Mouse (Mus musculus): ENCODE measurements around the gene Serpina16.
A peak's percentile ranks its signal among the peaks of the same experiment; 100 is the strongest.
"Not testable (repeated sequence)": the region's sequence is repeated elsewhere in the genome, so short reads cannot be mapped to it uniquely, and the experiment has no call there.

Serpina16 gene

GRCm38 (mm10) chr12:103676039-103676438, at the start of gene Serpina16:
Gene Serpina16 (minus strand): TSS chr12:103676139.
- DNase-seq: no peak

DNA sequence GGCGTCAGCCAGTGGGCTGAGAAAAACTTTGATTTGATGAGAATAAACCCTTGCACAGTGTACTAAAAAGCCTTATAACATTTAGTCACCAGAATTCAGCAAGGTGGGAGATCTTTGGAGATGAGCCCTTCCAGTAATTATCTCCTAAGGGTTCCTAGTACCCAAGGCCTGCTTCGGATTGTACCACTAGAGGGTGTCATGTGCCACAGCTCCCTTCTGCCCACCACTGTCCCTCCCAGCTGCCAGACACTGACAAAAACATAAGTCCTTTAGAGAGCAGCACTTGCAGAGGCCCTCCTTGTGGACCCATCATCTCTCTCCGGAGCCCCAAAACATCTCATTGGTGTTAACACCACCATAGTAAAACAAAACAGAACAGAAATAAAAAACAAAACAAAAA, 35.6 kb upstream of the Serpina16 start:
- DNase-seq: no peak

GRCm38 (mm10) chr12:103710405-103710804, 34.5 kb upstream of the Serpina16 start:
- no peak for DNase-seq

GRCm38 (mm10) chr12:103706113-103706512, 30.2 kb upstream of the Serpina16 start:
- no peak for DNase-seq

DNA sequence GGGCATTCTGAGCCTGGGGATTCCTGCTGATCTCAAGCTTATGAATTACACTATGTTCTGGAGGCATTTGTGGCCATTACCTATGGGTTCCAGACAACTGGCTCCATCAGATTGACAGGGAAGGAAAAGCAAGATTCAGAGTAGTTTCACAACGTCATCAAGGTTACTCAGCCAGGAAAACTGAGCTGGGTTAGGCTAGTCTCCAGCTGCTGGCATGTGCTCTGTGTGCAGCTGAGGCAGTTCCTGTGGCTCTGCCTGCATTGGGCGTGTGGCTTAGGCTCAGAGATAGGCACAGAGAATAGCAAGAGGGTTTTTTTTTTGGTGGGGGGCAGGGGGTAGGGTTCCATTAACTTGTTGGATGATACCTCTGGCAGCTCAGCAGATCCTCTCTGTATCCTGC, 29.6 kb upstream of the Serpina16 start:
- peak; percentile 14 to 17 for DNase-seq

- peak; percentile 56 to 83 for DNase-seq
These were observed 24.3 kb upstream of the Serpina16 start for GRCm38 (mm10) chr12:103700144-103700750.

DNA sequence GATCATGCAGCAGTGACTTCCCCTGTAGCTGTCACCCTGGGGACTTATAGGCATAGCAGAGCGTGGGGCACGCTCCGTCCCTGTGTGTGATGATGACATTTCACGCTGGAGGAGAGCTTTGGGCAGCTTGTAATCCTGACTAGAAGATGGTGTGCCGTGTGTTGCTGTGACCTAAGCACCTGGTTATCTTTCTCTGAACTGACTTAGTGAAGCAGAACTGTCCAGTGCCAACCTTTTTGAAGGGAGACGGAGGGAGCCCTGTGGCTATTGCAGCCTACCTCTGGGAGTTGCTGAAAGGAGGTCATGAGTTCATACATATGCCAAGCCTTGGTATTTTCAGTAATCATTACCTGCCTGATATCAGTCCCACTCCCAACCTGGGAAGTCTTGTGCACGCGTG, 19.5 kb upstream of the Serpina16 start, which contains the start of gene Serpina1f:
Serpina1f (minus strand) TSS at position 101 of the 400 bp plus-strand sequence.
- DNase-seq: no peak

DNA sequence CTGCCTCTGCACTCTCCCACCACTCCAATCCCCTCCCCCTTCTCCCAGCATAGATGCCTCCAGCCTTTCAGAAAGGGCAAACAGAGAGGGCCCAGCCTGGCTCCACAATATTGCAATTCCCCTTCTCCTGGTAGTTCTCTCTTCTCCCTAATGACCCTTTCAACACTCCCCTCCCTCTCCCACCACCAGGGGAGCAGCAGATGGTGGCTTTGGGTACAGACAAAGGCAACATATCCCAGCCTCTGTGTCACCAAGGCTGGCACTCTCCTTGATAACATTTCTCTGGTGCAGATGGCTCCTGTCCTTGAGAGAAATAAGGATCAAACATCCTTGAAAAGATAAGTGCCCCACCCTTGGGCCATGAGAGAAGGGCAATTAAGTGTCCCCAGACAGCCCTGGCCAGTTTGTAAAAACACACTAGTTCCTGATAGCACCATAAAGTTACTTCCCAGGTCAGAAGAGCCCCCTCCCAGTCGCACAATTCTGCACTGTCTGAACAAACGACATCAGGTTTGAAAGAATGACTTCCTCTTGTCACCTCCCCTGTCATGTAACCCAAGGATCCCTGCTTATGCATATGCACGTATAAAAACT, 12.4 kb upstream of the Serpina16 start:
- DNase-seq: no peak

GRCm38 (mm10) chr12:103687021-103687420, 11.1 kb upstream of the Serpina16 start:
- peak in 1 of 2 experiments; percentile 41 for DNase-seq

- no peak for DNase-seq
These were observed 10.1 kb upstream of the Serpina16 start for GRCm38 (mm10) chr12:103686050-103686449.

DNA sequence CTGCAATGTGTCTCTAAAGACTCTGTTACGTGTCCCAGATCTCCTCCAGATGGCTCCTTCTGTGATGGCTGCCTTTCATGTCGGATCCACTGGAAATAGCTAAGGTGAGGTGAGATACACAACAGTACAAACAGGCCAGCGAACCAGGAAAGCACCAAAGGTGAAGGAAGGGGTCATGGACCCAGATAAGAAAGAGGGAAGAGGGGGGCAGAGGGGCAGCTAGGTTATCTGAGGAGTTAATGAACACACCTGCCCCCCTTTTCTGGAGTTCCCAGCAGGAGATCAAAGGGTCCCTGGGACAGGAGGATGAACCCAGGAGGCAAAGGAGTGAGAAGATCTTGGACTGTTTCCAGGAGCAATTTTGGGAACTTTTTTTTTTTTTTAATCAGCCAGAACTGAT, 9.4 kb upstream of the Serpina16 start:
- no peak for DNase-seq

DNA sequence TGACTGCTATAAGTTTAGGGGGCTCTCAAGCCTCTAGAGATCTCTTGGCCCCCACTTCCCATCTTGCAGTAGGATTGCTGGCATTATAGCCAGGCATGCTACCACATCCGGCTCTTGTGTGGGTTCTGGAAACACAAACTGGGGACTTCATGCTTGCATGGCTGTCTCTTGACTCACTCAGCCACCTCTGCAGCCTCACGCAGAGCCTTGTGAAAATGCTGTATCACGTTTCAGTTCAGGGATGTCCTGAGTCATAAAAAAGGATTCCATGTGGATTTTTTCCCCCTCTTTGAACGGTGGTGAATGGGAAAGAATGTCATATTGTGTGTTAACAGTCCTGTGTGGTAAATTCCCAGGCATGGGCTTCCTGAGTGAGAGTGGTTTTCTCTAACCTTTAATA, 7.8 kb upstream of the Serpina16 start:
- DNase-seq: no peak

DNA sequence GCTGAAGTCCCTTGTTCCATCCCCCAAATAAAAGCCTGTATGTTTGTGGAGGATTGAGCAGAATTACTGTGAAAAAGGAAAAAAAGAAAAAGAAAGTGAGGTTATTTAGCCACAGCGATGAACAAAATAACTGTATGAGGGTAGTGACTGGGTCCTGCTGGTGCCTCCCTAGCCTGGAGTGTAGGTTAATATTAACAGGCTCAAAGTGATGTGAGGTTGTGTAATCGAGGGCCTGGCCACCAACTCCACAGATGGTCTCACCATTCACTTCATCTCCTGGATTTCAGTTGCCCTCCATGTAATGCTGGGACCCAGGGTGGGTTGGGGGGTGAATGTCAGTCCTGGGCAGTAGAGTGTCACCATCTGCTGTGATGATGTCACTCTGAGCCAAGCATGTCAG, 5.8 kb upstream of the Serpina16 start:
- peak in 1 of 2 experiments; percentile 33 for DNase-seq

DNA sequence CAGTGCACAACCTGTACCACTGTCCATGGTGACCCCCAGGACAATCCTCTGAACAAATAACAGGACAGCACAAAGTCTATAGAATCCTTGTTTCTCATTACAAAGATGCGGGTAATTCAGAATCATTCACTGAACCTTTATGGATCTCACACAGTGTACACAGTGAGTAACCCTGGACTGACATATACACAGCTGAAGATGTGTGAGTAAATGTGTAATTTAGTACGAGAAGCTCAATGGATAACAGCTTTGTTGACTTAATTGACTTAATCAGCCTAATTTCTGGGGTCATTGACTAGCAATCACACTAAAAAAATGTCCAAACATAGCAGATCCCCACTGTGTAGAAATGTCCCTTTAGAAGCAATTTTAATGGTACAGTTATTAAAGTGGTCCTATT, 5.2 kb upstream of the Serpina16 start:
- no peak for DNase-seq

DNA sequence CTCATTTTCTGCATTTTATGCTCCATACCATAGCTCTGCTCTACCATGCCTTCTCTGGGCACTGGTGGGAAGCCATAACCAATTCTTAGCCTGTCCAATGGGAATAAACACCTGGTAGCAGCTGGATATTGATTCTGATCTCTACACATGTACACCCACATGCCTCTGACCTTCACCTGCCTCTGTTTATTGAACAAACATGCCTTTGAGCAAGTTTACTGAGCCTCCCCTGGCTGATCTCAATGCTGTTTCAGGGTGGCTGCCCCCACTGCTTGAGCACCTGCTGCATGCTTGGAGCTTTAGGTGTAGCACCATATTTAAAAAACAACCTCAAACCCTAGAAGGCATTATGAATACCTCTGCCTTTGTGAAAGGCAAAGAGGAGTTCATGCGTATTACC, 3.9 kb upstream of the Serpina16 start:
- not testable (repeated sequence) for DNase-seq

GRCm38 (mm10) chr12:103673179-103673578, 2.8 kb downstream of the Serpina16 start:
- no peak for DNase-seq

DNA sequence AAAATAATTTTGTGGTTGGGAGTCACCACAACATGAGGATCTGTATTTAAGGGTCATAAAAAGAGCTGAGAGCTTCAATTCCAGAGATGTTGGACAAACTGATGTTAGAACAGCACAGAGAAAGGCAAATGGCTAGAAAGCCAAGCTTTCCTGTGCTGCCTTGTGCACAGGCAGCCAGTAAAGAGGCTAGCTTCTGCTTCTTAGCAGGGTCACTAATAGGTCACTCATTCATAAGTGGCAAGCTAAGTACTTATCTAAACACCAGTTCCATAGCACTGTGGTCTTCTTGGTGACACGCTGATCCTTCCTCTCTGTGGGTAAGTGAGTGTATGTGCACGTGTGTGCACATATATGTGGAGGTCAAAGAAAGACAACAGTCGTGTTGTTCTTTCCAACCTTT, 4.5 kb downstream of the Serpina16 start:
- DNase-seq: no peak

DNA sequence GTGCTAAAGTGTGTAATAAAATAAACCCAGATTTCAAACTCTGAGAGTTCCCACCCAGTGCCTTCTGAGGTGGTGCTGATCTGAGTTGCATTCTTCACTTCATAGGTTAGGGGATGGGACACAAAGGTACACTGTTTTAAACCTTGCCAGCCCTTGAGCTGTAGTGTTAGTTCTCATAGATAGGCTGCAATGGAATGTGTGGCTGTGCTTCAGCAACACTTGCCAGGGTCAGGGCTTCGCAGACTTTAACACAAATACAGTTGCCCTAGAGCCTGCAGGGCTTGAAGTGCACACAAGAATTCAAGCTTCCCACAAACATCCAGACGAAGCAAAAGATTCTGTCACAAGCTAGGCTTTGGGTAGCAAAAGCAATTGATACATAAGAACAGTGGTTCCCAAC, 5.0 kb downstream of the Serpina16 start:
- no peak for DNase-seq

DNA sequence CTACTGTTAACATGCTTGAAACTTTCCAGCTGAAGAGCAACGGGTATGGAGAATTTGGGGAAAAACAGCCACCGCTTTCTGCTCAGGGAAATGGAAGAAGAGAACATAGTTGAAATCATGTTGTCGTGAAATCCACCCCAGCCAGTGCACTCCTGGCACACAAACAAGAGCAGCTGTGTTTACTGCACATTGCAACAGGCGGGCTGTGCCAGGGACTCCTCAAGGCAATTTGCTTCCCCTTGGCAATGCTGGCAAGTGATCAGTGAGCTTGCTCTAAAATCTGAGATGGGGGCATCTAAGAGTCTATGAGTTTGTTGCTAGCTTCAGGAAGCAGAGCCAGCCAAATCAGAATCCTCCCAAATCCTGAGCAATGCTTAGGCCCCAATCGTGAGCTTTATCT, 5.6 kb downstream of the Serpina16 start:
- DNase-seq: no peak

DNA sequence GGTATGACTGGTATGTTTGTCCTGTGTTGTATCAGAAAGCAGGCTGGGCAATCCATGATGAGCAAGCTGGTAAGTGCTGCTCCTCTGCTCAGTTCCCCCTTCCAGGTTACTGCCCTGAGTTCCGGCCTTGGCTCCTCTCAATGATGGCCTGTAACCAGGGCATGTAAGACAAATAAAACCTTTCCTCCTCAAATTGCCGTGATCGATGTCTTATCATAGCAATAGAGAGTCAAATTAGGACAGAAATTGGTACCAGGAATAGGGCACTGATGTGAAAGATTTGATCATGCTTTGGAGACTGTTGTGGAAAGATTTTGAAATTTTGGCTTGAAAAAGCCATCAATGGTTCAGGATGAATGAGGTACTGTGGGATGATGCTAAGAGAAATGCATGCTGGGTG, 10.7 kb downstream of the Serpina16 start:
- DNase-seq: no peak

- DNase-seq: not testable (repeated sequence)
These were observed 13.9 kb downstream of the Serpina16 start for GRCm38 (mm10) chr12:103662053-103662452.

- DNase-seq: peak in 1 of 2 experiments; percentile 27
These were observed 15.9 kb downstream of the Serpina16 start for GRCm38 (mm10) chr12:103660076-103660475.

GRCm38 (mm10) chr12:103659171-103659570, 16.8 kb downstream of the Serpina16 start:
- no peak for DNase-seq

DNA sequence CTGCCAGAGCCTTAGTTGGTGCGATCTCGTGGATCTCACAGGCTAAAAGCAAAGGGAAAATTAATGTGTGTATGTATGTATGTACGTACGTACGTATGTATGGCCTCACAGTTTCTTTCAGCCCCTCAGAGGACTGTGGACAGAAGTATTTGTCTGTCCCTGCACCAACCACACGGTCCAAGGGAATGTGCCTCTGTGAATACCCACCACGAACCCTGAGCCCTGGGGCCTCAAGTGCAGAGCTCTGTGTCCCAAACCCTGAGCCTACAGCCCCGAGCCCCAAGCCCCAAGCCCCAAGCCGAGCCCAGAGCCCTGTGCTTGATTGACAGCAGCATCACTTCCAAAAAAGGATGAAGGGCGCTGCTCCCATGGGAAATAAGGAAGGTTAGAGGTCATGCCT, 17.9 kb downstream of the Serpina16 start:
- no peak for DNase-seq
